Comparison of ENCODE assay signal across 19 mouse cellular contexts in genomic region chr10:79686219-79686618, GRCm38 (mm10). TPM values are rescaled to one million over a fixed set of nuclear protein-coding genes. Genes with fewer than 3 reads are reported as not detected.
A peak's percentile ranks its signal among the peaks of the same experiment; 100 is the strongest.
DNase-seq lines count a peak whose midpoint lies in the region; ATAC-seq and TF ChIP-seq lines count a peak whose summit lies in the region.
"Had no signal": no experiment of that assay in that cellular context is flagged by ENCODE, and none has a peak within 500 bp of the region (broad histone marks: within the 10 kb centered on the region; RNA-seq: fewer than 3 reads in every experiment).

No protein-coding gene starts in this region.

- intact Hi-C loops in heart, adult 2 months (cut with DNase I), result no loop called here
- intact Hi-C loops in heart, postnatal 36 days (cut with DNase I), result no loop called here

- no peaks in the 10 kb centered on the region for H3K9me3 ChIP-seq in heart, embryonic 13.5 days
- H3K9me3 ChIP-seq: embryonic facial prominence, embryonic 12.5 days; forebrain, embryonic 15.5 days; hindbrain, embryonic 15.5 days had no signal

- H3ac ChIP-seq in myocyte (ENCODE audit: control insufficient read depth, insufficient read length), result no peak overlapping the region

- H3K27me3 ChIP-seq in heart, adult 2 months (ENCODE audit: control insufficient read depth, insufficient read depth, low read length), result no peaks in the 10 kb centered on the region
- H3K27me3 ChIP-seq in heart, embryonic 13.5 days (replicated peaks), result no peaks in the 10 kb centered on the region
- H3K27me3 ChIP-seq in myocyte (ENCODE audit: control insufficient read depth, insufficient read depth, insufficient read length), result no peaks in the 10 kb centered on the region
- H3K27me3 ChIP-seq: embryonic facial prominence, embryonic 12.5 days; forebrain, embryonic 15.5 days; hindbrain, embryonic 15.5 days had no signal

- H3K9ac ChIP-seq in heart, adult 2 months (ENCODE audit: low read depth, low read length), result 0 out of 2 replicates have a peak overlapping the region, but pooled peaks have one; percentile 37
- H3K9ac ChIP-seq in heart, embryonic 13.5 days, result peak overlapping the region; percentile 55
- H3K9ac ChIP-seq: embryonic facial prominence, embryonic 12.5 days; forebrain, embryonic 15.5 days; hindbrain, embryonic 15.5 days had no signal

- peaks cover 22% of the 10 kb centered on the region for H3K4me1 ChIP-seq in heart, adult 2 months (ENCODE audit: control insufficient read depth, insufficient read depth, low read length)
- peaks cover 50% of the 10 kb centered on the region for H3K4me1 ChIP-seq in heart, embryonic 13.5 days

- no peak for DNase-seq in heart, adult 2 months
- DNase-seq in heart, adult 8-10 months (ENCODE audit: low spot score), result no peak
- DNase-seq in heart, postnatal 36 days, result no peak
- DNase-seq in ovary, postnatal 36 days (ENCODE audit: low spot score), result peak; percentile 3
- no peak for DNase-seq in ovary, postnatal 14 days (ENCODE audit: low spot score)
- DNase-seq in liver, result no peak
- DNase-seq: adrenal gland, postnatal 10 days; cerebellum, adult 11-12 months; cerebellum, adult 9-10 months; cerebellum, postnatal 25 days; kidney, adult 2 months had no signal

- peaks cover 4% of the 10 kb centered on the region; the same call in 1 of the 2 replicates for H3K79me2 ChIP-seq in heart, adult 2 months (replicated peaks; ENCODE audit: control insufficient read depth, insufficient read depth, low read length)
- peaks cover 42% of the 10 kb centered on the region for H3K79me2 ChIP-seq in myocyte (ENCODE audit: control insufficient read depth, insufficient read depth)

- H3K27ac ChIP-seq in heart, adult 2 months, result peak overlapping the region; percentile 87
- H3K27ac ChIP-seq in heart, embryonic 13.5 days (replicated peaks), result peak overlapping the region; percentile 88
- H3K27ac ChIP-seq: embryonic facial prominence, embryonic 12.5 days; forebrain, embryonic 15.5 days; hindbrain, embryonic 15.5 days had no signal

- WGBS in heart, adult 2 months, result 74% methylated on average over 2 of the region's 2 CpGs
- 65% methylated on average over 2 of the region's 2 CpGs for WGBS in heart, embryonic 13.5 days

- no peak for TF ChIP-seq POLR2A in heart, adult 2 months (IDR thresholded peaks at IDR 0.05; ENCODE audit: insufficient read depth, low read depth, low read length)
- peak; percentile 11 for TF ChIP-seq POLR2A in myocyte (IDR thresholded peaks at IDR 0.05; ENCODE audit: insufficient read length, low read depth)

- H3K4me3 ChIP-seq in heart, adult 2 months, result no peak overlapping the region
- no peak overlapping the region for H3K4me3 ChIP-seq in heart, embryonic 13.5 days
- no peak overlapping the region for H3K4me3 ChIP-seq in myocyte
- H3K4me3 ChIP-seq: embryonic facial prominence, embryonic 12.5 days; forebrain, embryonic 15.5 days; hindbrain, embryonic 15.5 days had no signal

- TF ChIP-seq EP300 in heart, adult 2 months (IDR thresholded peaks at IDR 0.05; ENCODE audit: insufficient read depth, low read depth, low read length), result no peak

- H3K36me3 ChIP-seq in heart, adult 2 months (ENCODE audit: control insufficient read depth, insufficient read depth, low read length), result peaks cover 16% of the 10 kb centered on the region
- H3K36me3 ChIP-seq in heart, embryonic 13.5 days, result peaks cover 61% of the 10 kb centered on the region
- peaks cover 30% of the 10 kb centered on the region for H3K36me3 ChIP-seq in myocyte (ENCODE audit: control insufficient read depth, insufficient read depth)

- ATAC-seq in heart, embryonic 13.5 days (ENCODE audit: extremely low read depth, insufficient number of reproducible peaks, low FRiP score, low TSS enrichment), result no peak
- ATAC-seq: forebrain, embryonic 15.5 days; intestine, embryonic 16.5 days had no signal

- no peak for TF ChIP-seq CTCF in heart, adult 2 months (IDR thresholded peaks at IDR 0.05)

- H3K4me2 ChIP-seq in heart, embryonic 13.5 days, result peak overlapping the region; percentile 15; the same call in 1 of the 2 replicates
- H3K4me2 ChIP-seq in myocyte (ENCODE audit: low read depth), result no peak overlapping the region
- H3K4me2 ChIP-seq: embryonic facial prominence, embryonic 12.5 days; forebrain, embryonic 15.5 days; hindbrain, embryonic 15.5 days had no signal

TF ChIP-seq in myocyte, 11 proteins besides CTCF, POLR2A, EP300 and RAD21:
- no peak for TF ChIP-seq REST (IDR thresholded peaks at IDR 0.05; ENCODE audit: insufficient read depth, insufficient read length)
- TF ChIP-seq POLR2AphosphoS2 (IDR thresholded peaks at IDR 0.05; ENCODE audit: insufficient read length, low read depth), result peak; percentile 34
- TF ChIP-seq MYOD1 (IDR thresholded peaks at IDR 0.05; ENCODE audit: control insufficient read depth in 1 of 3, insufficient read length in 2 of 3, low read depth in 2 of 3), result no peak
- TF ChIP-seq TCF12 (IDR thresholded peaks at IDR 0.05; ENCODE audit: insufficient read depth, poor library complexity, severe bottlenecking), result no peak
- TF ChIP-seq E2F4 (IDR thresholded peaks at IDR 0.05; ENCODE audit: insufficient read depth), result no peak
- TF ChIP-seq USF1 (IDR thresholded peaks at IDR 0.05; ENCODE audit: low read depth), result no peak

RNA-seq across cellular contexts. Expression of gene Gzmm, which starts 2.6 kb away (rescaled TPM):
- 1 to 10 TPM; 6.4 to 6.5 TPM for total RNA-seq in heart, adult 2 months (2021)
- polyA plus RNA-seq in heart, adult 2 months (2012; rRNA removed), result 7.4 and 9.2 TPM in 2 replicates
- 1 to 10 TPM; 7.6 to 9.0 (median 8.3) TPM for total RNA-seq in heart, adult 8-10 months (2022)
- 0.67 and 1.0 TPM in 2 replicates for polyA plus RNA-seq in heart, embryonic 13.5 days (2015; fragmentation: Nextera tagmentation; extraction: Ambion mirVana)
- 1 to 10 TPM; 6.5 to 8.4 TPM for total RNA-seq in heart, postnatal 36 days (2021)
- 0.71 TPM for polyA plus RNA-seq in myocyte (2012; fragmentation: generic; extraction: Trizol)

RNA-seq across cellular contexts. Expression of gene Cdc34, which starts 4.2 kb away (rescaled TPM):
- 100 to 1,000 TPM; 196 to 216 TPM for total RNA-seq in heart, adult 2 months (2021)
- polyA plus RNA-seq in heart, adult 2 months (2012; rRNA removed), result 352 and 397 TPM in 2 replicates
- 100 to 1,000 TPM; 201 to 230 (median 213) TPM for total RNA-seq in heart, adult 8-10 months (2022)
- 122 and 136 TPM in 2 replicates for polyA plus RNA-seq in heart, embryonic 13.5 days (2015; fragmentation: Nextera tagmentation; extraction: Ambion mirVana)
- total RNA-seq in heart, postnatal 36 days (2021), result 100 to 1,000 TPM; 178 to 198 TPM
- polyA plus RNA-seq in myocyte (2012; fragmentation: generic; extraction: Trizol), result 299 TPM

RNA-seq across cellular contexts. Expression of gene Tpgs1, which starts 17.1 kb away (rescaled TPM):
- 10 to 100 TPM; 16.5 to 18.8 TPM for total RNA-seq in heart, adult 2 months (2021)
- polyA plus RNA-seq in heart, adult 2 months (2012; rRNA removed), result 18.0 and 28.1 TPM in 2 replicates
- total RNA-seq in heart, adult 8-10 months (2022), result 10 to 100 TPM; 14.5 to 20.0 (median 16.9) TPM
- polyA plus RNA-seq in heart, embryonic 13.5 days (2015; fragmentation: Nextera tagmentation; extraction: Ambion mirVana), result 41.4 and 43.1 TPM in 2 replicates
- 10 to 100 TPM; 18.1 to 19.9 TPM for total RNA-seq in heart, postnatal 36 days (2021)
- 80.2 TPM for polyA plus RNA-seq in myocyte (2012; fragmentation: generic; extraction: Trizol)

RNA-seq across cellular contexts. Expression of gene Bsg, which starts 18.1 kb away (rescaled TPM):
- 1,000 to 10,000 TPM; 1,364 to 1,491 TPM for total RNA-seq in heart, adult 2 months (2021)
- 1,570 and 1,684 TPM in 2 replicates for polyA plus RNA-seq in heart, adult 2 months (2012; rRNA removed)
- total RNA-seq in heart, adult 8-10 months (2022), result 1,000 to 10,000 TPM; 1,424 to 1,552 (median 1,533) TPM
- 1,093 and 1,212 TPM in 2 replicates for polyA plus RNA-seq in heart, embryonic 13.5 days (2015; fragmentation: Nextera tagmentation; extraction: Ambion mirVana)
- 1,000 to 10,000 TPM; 1,389 to 1,395 TPM for total RNA-seq in heart, postnatal 36 days (2021)
- polyA plus RNA-seq in myocyte (2012; fragmentation: generic; extraction: Trizol), result 1,268 TPM

RNA-seq across cellular contexts. Expression of gene Madcam1, which starts 21.9 kb away (rescaled TPM):
- not detected for total RNA-seq in heart, adult 2 months (2021)
- not detected in 2 replicates for polyA plus RNA-seq in heart, adult 2 months (2012; rRNA removed)
- total RNA-seq in heart, adult 8-10 months (2022), result not detected
- 0.82 and 1.2 TPM in 2 replicates for polyA plus RNA-seq in heart, embryonic 13.5 days (2015; fragmentation: Nextera tagmentation; extraction: Ambion mirVana)
- not detected for total RNA-seq in heart, postnatal 36 days (2021)
- polyA plus RNA-seq in myocyte (2012; fragmentation: generic; extraction: Trizol), result not detected
- total RNA-seq: gastrocnemius, postnatal 10 days had no signal
- polyA plus RNA-seq: cortical plate, adult 2 months had no signal
